Mouse (Mus musculus) layer of hippocampus, adult 8-10 months (tissue): ENCODE measurements around the gene Slc35e4. TPM values are rescaled to one million over a fixed set of nuclear protein-coding genes. Genes with fewer than 3 reads are reported as not detected.

Source experiments
- DNase-seq, 2 experiments: peaks; one replicate each; pipeline ENCODE4 v3.0.0; 2022; ENCODE audit warnings: low spot score in 2 of 2
- total RNA-seq, 4 experiments: library from RNA; stranded (reverse); gene quantifications; 2 replicates each; pipeline ENCODE4 v1.2.4; 2022

Slc35e4 gene
- total RNA-seq, 4 experiments from 2014 or later: 15.0 to 19.8 (median 16.9) TPM

- DNase-seq: no peak
These were observed 50.1 kb downstream of the Slc35e4 start for GRCm38 (mm10) chr11:3864343-3864742.

GRCm38 (mm10) chr11:3863454-3864112 is 50.9 kb downstream of the Slc35e4 start, which contains the start of gene Osbp2:
Osbp2 (minus strand) TSS chr11:3863903.
- DNase-seq: peak; percentile 69 to 72

DNA sequence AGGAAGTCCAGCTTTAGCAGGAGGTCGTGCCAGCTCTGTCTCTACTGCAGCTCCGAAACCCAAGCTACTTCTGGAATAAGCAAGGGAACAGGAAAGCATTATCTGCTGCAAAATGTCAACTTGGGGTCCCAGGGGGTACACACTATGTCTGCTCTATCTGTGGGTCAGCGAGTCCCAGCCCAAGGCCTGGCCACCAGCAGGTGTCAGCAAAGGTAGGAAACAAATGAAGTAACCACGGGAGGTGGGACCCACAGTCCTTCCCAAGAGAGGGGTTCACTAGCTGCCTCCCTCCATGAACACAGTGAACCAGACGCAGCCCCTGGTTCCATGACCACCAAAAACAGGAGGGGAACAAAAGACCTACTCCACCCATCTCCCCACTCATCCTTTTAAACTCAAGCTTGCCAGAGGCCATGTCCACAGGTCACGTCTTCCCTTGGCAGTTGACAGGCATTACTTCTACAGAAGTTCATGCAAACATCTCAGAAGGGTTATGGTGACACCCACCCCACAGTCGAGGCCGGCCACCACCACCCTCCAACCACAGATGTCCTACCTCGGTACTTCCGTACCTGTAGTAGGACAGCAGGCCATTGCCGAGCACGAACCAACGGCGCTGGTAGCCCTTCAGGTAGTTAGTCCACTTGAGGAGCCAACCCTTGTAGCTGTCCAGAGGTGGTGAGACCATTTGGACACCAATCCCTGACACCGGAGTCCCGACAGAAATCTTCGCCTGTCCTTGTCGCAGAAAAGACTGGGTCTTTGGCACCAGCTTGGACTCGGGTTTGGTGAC is 51.6 kb downstream of the Slc35e4 start:
- DNase-seq: no peak

- DNase-seq: no peak
These were observed 54.1 kb downstream of the Slc35e4 start for GRCm38 (mm10) chr11:3860361-3860760.

DNA sequence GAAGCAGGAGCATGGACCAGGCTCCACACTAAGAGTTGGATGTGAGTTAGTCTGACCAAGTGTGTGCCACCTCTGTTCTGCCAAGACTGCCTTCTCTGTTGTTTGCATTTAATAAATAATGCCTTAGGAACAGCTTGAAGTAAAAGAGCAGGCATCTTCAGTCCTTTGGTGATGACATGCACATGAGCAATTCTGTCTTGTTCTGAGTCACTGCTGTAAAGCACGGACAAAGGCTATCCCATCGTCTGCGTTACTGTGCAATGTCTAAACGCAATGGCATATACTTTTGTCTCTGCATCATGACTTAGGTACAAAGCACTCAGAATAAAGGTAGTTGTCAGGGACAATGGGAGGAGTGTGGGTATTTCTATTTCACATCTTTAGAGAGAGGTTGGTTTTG is 54.7 kb downstream of the Slc35e4 start:
- no peak for DNase-seq

- DNase-seq: no peak
These were observed 56.6 kb downstream of the Slc35e4 start for GRCm38 (mm10) chr11:3857902-3858301.

Other genes with a start within 250 kb of the Slc35e4 start
- 10 to 100 TPM; 63.6 to 77.0 (median 69.9) TPM for gene Osbp2, start 50.8 kb downstream of the Slc35e4 start, total RNA-seq
- gene 4921536K21Rik, start 19.6 kb downstream of the Slc35e4 start, total RNA-seq: 1 to 10 TPM in 2 of 4 experiments, under 1 TPM in 2; 0.52 to 1.0 (median 0.83) TPM
- 10 to 100 TPM; 19.1 to 26.7 (median 22.9) TPM for gene Dusp18, start 19.4 kb downstream of the Slc35e4 start, total RNA-seq
- 10 to 100 TPM; 14.5 to 50.2 (median 26.1) TPM for gene Tcn2, start 17.5 kb upstream of the Slc35e4 start, total RNA-seq
- 10 to 100 TPM; 36.4 to 50.9 (median 43.0) TPM for gene Pes1, start 49.3 kb upstream of the Slc35e4 start, total RNA-seq
- under 1 TPM in 2 of 4 experiments, not detected in 2; 0.36 to 0.72 TPM for gene 4930556J24Rik, start 62.1 kb upstream of the Slc35e4 start, total RNA-seq
- 10 to 100 TPM in 3 of 4 experiments, 1 to 10 TPM in 1; 9.3 to 10.9 (median 10.6) TPM for gene Gal3st1, start 69.0 kb upstream of the Slc35e4 start, total RNA-seq
- gene Sec14l4, start 116.8 kb upstream of the Slc35e4 start, total RNA-seq: under 1 TPM; 0.25 to 0.76 (median 0.52) TPM
- gene Sec14l3, start 150.2 kb upstream of the Slc35e4 start, total RNA-seq: 1 to 10 TPM; 1.4 to 2.9 (median 1.9) TPM
- gene Mtfp1, start 180.8 kb upstream of the Slc35e4 start, total RNA-seq: 100 to 1,000 TPM in 2 of 4 experiments, 10 to 100 TPM in 2; 93.7 to 108 (median 102) TPM
- 10 to 100 TPM; 52.3 to 62.7 (median 57.1) TPM for gene Sec14l2, start 208.8 kb upstream of the Slc35e4 start, total RNA-seq
- gene Rnf215, start 220.5 kb upstream of the Slc35e4 start, total RNA-seq: 10 to 100 TPM; 32.4 to 36.4 (median 35.0) TPM
- gene Ccdc157, start 245.6 kb upstream of the Slc35e4 start, total RNA-seq: 10 to 100 TPM; 13.8 to 18.5 (median 15.4) TPM
- 10 to 100 TPM; 57.6 to 66.7 (median 63.6) TPM for gene Sf3a1, start 245.7 kb upstream of the Slc35e4 start, total RNA-seq